Mouse (Mus musculus) heart, embryonic 16.5 days (tissue): Measurements from ENCODE around the gene Timm29. TPM values are rescaled to one million over a fixed set of nuclear protein-coding genes. Genes with fewer than 3 reads are reported as not detected.

Experiments used
- ATAC-seq: fragments of 200-750 bp; cut with Nextera tagmentation; replicated peaks from 2 replicates; pipeline ENCODE4 v1.8.0; 2017; ENCODE audit warnings: moderate number of reproducible peaks; ENCODE audit not compliant: insufficient read depth, low FRiP score; ENCODE audit errors: extremely low read depth
- H3K27ac ChIP-seq: fragments of 300-500 bp; sonication (generic); 2 replicates; pipeline ENCODE4 v1.5.1; 2014; ENCODE audit warnings: mild to moderate bottlenecking, low read length, control low read depth, moderate library complexity
- H3K27me3 ChIP-seq: fragments of 300-500 bp; sonication (generic); 2 replicates; pipeline ENCODE4 v1.6.1; 2014; ENCODE audit warnings: low read length, mixed read lengths; ENCODE audit not compliant: control insufficient read depth, insufficient read depth
- H3K36me3 ChIP-seq: fragments of 300-500 bp; sonication (generic); 2 replicates; pipeline ENCODE4 v1.6.1; 2014; ENCODE audit not compliant: control insufficient read depth, insufficient read depth
- H3K4me1 ChIP-seq: fragments of 300-500 bp; sonication (generic); 2 replicates; pipeline ENCODE4 v1.6.1; 2014; ENCODE audit warnings: low read length, mixed read lengths; ENCODE audit not compliant: control insufficient read depth, insufficient read depth
- H3K4me2 ChIP-seq: fragments of 300-500 bp; sonication (generic); 2 replicates; pipeline ENCODE4 v1.6.1; 2014; ENCODE audit warnings: low read depth, mild to moderate bottlenecking, control low read depth, low read length
- H3K4me3 ChIP-seq: fragments of 300-500 bp; sonication (generic); 2 replicates; pipeline ENCODE4 v1.5.1; 2014; ENCODE audit warnings: mild to moderate bottlenecking, control low read depth, low read length
- H3K9ac ChIP-seq: fragments of 300-500 bp; sonication (generic); 2 replicates; pipeline ENCODE4 v1.6.1; 2014; ENCODE audit warnings: low read length, control low read depth
- H3K9me3 ChIP-seq: fragments of 300-500 bp; sonication (generic); replicated peaks from 2 replicates; pipeline ENCODE4 v1.6.1; 2016; ENCODE audit warnings: low read length; ENCODE audit not compliant: control insufficient read depth
- WGBS: fragments of 180-500 bp; shearing (Covaris S2); extraction: QIAGEN DNeasy Blood & Tissue Kit; methylation state at CpG from one replicate; pipeline ENCODE4 v1.1.7; 2014; 5-methylcytosine and 5-hydroxymethylcytosine counted together
- polyA plus RNA-seq: library from polyadenylated mRNA; unstranded; fragments of >200 nt; fragmentation: Nextera tagmentation; extraction: Ambion mirVana; gene quantifications from 2 replicates; pipeline ENCODE4 v1.2.1, GENCODE M21; 2015

The Timm29 gene
- polyA plus RNA-seq, 1 experiment from 2014 or later = 28.4 TPM

GRCm38 (mm10) chr9:21622676-21623075 is 30.2 kb downstream of the Timm29 start:
- peaks cover 11% of the 10 kb centered on the region for H3K4me1 ChIP-seq
- H3K27ac ChIP-seq = no peak overlapping the region
- H3K4me3 ChIP-seq = no peak overlapping the region
- H3K36me3 ChIP-seq = no peaks in the 10 kb centered on the region
- WGBS = 87% methylated on average over 1 of the region's 1 CpGs
- H3K9me3 ChIP-seq = no peaks in the 10 kb centered on the region
- no peak overlapping the region for H3K4me2 ChIP-seq
- ATAC-seq = no peak
- no peaks in the 10 kb centered on the region for H3K27me3 ChIP-seq
- H3K9ac ChIP-seq = no peak overlapping the region

- Histone ChIP-seq H3K27ac (no peak overlapping the region; the same call in 1 of the 2 replicates), H3K4me1 (0 out of 2 replicates have a peak, but pooled peaks cover 3% of the 10 kb centered on the region), H3K27me3 (no peaks in the 10 kb centered on the region), H3K9ac (no peak overlapping the region), H3K36me3 (no peaks in the 10 kb centered on the region), H3K4me2 (no peak overlapping the region), H3K4me3 (no peak overlapping the region), H3K9me3 (no peaks in the 10 kb centered on the region)
- peak; percentile 53; the same call in 1 of the 2 replicates for ATAC-seq
- WGBS = 78% methylated on average over 10 of the region's 10 CpGs
Measured at GRCm38 (mm10) chr9:21625342-21626339, 33.1 kb downstream of the Timm29 start.

- Histone ChIP-seq H3K4me3 (no peak overlapping the region), H3K4me1 (0 out of 2 replicates have a peak, but pooled peaks cover 3% of the 10 kb centered on the region), H3K4me2 (no peak overlapping the region), H3K9me3 (no peaks in the 10 kb centered on the region), H3K9ac (no peak overlapping the region), H3K27me3 (no peaks in the 10 kb centered on the region), H3K27ac (no peak overlapping the region), H3K36me3 (no peaks in the 10 kb centered on the region)
- no peak for ATAC-seq
Measured at GRCm38 (mm10) chr9:21626571-21626970, 34.0 kb downstream of the Timm29 start.

GRCm38 (mm10) chr9:21627145-21627795 is 34.7 kb downstream of the Timm29 start:
- Histone ChIP-seq H3K27me3 (no peaks in the 10 kb centered on the region), H3K4me1 (0 out of 2 replicates have a peak, but pooled peaks cover 3% of the 10 kb centered on the region), H3K4me3 (no peak overlapping the region), H3K36me3 (no peaks in the 10 kb centered on the region), H3K9ac (no peak overlapping the region), H3K27ac (no peak overlapping the region; the same call in 1 of the 2 replicates), H3K9me3 (no peaks in the 10 kb centered on the region), H3K4me2 (no peak overlapping the region)
- WGBS = 64% methylated on average over 5 of the region's 5 CpGs
- no peak for ATAC-seq

GRCm38 (mm10) chr9:21630673-21631072 is 38.2 kb downstream of the Timm29 start:
- Histone ChIP-seq H3K9ac (no peak overlapping the region), H3K27ac (no peak overlapping the region), H3K36me3 (peaks cover 11% of the 10 kb centered on the region), H3K4me2 (no peak overlapping the region), H3K27me3 (no peaks in the 10 kb centered on the region), H3K9me3 (no peaks in the 10 kb centered on the region), H3K4me3 (no peak overlapping the region), H3K4me1 (peaks cover 6% of the 10 kb centered on the region)
- 67% methylated on average over 3 of the region's 3 CpGs for WGBS
- no peak; the same call in 1 of the 2 replicates for ATAC-seq

- Histone ChIP-seq H3K4me3 (no peak overlapping the region), H3K27me3 (no peaks in the 10 kb centered on the region), H3K9me3 (no peaks in the 10 kb centered on the region), H3K36me3 (peaks cover 32% of the 10 kb centered on the region), H3K9ac (no peak overlapping the region), H3K4me1 (peaks cover 8% of the 10 kb centered on the region), H3K27ac (no peak overlapping the region), H3K4me2 (no peak overlapping the region)
- 80% methylated on average over 3 of the region's 3 CpGs for WGBS
- ATAC-seq = no peak
Measured at GRCm38 (mm10) chr9:21633106-21633505, 40.6 kb downstream of the Timm29 start.

GRCm38 (mm10) chr9:21635639-21636038 is 43.1 kb downstream of the Timm29 start:
- Histone ChIP-seq H3K27ac (no peak overlapping the region), H3K4me1 (peaks cover 8% of the 10 kb centered on the region), H3K27me3 (no peaks in the 10 kb centered on the region), H3K4me2 (no peak overlapping the region), H3K9ac (no peak overlapping the region), H3K4me3 (no peak overlapping the region), H3K9me3 (no peaks in the 10 kb centered on the region), H3K36me3 (peaks cover 54% of the 10 kb centered on the region)
- ATAC-seq = no peak
- 36% methylated on average over 7 of the region's 7 CpGs for WGBS

GRCm38 (mm10) chr9:21639031-21639430 is 46.5 kb downstream of the Timm29 start:
- no peaks in the 10 kb centered on the region for H3K27me3 ChIP-seq
- ATAC-seq = no peak
- H3K9ac ChIP-seq = no peak overlapping the region
- peaks cover 8% of the 10 kb centered on the region for H3K4me1 ChIP-seq
- no peak overlapping the region for H3K27ac ChIP-seq
- peaks cover 78% of the 10 kb centered on the region for H3K36me3 ChIP-seq
- H3K4me2 ChIP-seq = no peak overlapping the region
- no peak overlapping the region for H3K4me3 ChIP-seq
- WGBS = 95% methylated on average over 11 of the region's 11 CpGs
- no peaks in the 10 kb centered on the region for H3K9me3 ChIP-seq
